Mouse (Mus musculus) cerebellum, postnatal 25 days (tissue): ENCODE data around the gene Urad.
A peak's percentile ranks its signal among the peaks of the same experiment; 100 is the strongest.

ENCODE experiments used
- DNase-seq, 2 experiments: peaks; one replicate each; pipeline ENCODE4 v3.0.0; 2021; ENCODE audit warnings: mixed read lengths in 2 of 2

Urad gene

DNA sequence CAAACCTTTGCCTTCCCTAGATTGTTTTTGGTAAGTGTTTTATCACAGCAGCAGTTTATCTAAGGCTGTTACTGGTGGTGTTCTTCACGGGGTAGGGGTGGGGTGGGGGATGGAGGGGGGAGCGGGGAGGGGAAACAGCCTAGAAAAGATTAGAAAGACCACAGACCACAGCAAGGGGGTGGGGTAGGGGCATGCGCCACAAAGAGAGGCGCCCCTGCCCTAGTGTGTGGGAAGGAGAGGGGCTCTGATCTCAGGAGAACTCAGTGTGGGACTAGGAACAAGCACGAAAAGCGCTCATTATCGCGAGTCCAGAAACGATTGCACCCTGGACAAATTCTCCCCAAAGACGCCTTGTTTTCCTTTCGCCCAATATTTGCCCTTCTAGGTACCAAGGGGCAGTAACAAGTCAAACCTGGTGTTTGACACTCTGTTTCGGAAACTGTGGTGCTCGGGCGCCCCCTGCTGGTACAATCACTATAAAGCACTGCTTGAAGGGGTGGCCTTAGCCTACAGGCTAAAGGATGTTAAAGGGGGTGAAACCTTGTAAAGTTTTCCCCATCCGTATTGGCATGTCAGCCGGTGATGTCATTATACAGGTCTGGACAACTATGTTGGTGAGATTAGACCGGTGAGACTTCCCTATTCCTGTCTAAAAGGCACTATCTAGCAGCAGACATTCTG, 1.1 kb upstream of the Urad start:
- DNase-seq = peak; percentile 66 to 83

DNA sequence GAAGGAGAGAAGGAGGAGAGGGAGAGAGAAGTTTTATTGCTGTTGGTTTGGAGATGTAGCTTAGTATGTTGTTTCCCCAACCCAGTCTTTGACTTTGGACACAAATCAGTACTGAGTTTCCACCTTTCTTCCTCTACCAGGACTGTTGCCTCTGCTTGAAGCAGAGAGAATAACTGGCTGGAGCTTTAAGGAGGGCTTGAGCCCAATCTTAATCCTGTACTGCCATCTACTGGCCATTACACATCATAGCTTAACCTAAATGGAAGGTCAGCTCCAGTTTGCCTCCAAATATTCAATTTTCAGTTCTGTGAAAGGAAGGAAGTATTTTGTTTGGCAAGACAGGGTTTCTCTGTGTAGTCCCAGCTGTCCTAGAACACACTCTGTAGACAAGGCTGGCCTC, 2.6 kb downstream of the Urad start:
- DNase-seq = no peak

DNA sequence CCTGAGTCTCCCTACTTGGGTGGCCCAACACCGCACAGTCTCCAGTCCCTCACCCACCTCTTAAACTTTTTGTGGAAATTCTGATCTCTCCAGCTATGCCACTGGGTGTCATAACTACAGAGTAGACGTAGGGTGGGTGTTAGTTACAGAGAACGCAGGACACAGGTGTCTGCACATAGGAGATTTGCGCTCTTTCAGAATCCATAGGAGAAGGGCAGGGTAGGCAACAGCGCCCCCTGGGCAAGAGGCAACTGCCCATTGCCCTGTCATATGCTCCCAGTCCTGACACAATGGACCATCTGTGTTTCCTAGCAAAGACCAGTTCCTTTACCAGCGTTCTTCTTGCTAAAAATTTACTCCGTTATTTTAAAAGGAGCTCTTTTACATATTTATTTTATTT, 4.2 kb downstream of the Urad start:
- peak in 1 of 2 experiments; percentile 18 for DNase-seq

DNA sequence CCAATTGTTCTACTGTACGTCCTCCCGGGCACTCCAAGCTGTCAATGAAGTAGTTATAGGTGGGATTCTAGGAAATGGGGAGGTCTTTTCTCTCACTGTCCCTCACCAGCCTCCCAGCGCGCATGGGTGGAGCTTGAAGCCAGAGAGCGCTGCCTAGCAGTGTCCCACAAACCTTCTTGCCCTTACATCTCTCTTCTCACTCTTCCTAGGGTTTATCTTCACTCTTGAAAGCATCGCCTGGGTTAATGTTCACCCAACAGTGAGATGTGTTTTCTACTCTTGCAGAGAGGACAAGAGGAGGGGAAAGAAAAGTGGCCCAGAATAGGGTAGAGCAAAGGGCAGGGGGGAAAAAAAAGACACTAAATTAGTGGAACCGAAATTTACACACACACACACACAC, 4.9 kb downstream of the Urad start:
- no peak for DNase-seq

DNA sequence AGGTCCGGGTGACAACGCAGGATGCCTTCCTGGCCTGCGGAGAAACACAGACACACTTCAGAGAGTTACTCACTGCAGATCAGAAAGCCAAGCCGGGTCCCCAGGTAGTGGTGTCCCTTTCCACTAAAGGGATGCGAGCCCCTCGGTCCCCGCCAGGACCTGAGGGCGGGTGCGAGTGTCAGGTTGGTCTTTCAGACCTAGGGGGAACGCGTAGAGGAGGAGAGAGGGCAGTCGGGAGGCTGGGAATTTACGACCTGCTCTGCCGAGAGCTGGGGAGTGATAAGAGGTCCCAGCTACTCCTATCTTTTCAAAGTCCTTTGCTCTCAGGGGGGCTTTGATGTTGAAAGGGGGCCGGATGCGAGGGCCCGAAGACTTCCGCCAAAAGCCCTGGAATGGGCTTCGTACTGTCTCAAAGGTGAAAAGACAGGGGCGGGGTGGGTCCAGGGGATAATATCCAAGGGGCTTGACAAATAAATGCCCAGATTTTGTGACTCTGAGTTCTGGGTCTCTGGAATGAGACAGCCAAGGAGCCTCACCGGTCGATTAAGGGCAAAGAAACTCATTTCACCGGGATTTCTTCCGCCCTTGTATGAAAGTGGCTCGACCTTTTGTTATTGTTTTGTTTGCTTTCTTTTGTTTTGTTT, 6.7 kb downstream of the Urad start:
- no peak for DNase-seq

DNA sequence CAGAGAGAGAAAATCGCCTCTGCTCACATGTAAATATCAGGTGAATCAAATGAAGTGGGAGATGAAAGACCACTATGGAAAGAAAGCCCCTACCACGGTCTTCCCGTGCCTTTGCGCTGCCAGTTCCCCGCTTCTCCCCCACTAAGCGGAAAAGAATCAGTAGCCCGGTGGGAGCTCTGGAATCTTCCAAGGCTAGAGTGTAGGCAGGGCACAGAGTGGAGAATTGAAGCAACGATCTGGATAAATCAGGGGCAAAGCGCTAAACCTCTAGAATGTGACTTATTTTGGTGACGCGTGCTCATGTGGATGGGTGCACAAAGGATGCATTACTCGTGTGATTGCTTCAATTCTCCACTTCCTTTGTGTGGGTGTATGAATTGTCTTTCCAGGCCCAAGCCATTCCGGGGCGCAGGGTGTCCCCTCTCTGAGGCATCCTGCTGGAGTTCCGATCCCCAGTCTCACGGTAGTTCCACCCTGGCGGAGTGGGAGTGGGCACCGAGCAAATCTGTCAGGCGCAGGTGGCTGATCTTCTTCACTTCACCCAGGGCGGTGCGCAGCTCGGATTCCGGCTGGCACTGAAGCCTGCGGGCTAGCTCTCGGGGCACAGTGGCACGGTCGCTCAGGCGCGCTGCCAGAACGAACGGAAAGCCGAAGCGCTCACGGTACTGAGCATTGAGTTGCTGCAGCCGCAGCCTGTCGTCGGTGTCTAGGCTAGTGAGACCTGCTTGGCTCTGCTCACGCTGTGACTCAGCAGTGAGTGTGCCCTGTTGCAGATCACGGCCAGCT, 7.4 kb downstream of the Urad start:
- DNase-seq = peak; percentile 19 to 46

DNA sequence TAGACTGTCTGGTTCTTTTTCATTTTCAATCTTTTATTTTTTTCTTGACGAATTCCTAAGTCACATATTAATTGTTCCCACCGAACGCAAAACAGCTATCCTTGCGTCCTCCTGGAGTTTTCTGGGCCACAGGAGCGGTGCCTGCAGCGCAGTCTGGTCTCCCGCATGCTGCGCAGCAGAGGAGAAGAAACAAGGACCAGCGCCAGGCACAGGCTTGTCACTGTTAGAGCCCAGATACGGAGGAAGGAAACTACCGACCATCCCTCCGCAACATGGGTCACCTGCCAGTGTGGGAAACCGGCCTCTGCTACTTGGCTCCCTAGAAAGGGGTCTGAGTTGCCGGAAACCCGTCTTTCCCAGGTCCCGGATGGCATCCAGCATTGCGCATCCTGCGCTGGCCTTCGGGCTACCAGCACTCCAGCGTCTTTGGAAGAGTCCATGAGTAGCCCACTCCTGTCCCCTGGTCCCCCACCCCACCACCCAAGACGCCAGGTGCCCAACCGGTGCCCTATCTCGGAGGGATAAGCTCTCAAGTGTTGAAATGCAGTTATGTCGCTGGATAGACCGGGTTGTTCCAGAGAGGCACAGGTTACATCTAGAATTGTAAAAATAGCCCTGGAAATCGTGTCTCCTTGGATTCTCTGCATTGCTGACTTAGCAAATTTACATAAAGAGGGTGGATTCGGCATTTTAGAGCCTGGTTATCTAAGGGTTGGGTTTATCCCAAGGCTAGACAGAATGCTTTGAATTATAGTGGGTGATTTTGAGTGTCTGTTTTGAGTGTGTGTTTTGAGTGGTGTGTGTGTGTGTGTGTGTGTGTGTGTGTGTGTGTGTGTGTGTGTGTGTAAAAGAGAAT, 9.2 kb downstream of the Urad start:
- DNase-seq = no peak

DNA sequence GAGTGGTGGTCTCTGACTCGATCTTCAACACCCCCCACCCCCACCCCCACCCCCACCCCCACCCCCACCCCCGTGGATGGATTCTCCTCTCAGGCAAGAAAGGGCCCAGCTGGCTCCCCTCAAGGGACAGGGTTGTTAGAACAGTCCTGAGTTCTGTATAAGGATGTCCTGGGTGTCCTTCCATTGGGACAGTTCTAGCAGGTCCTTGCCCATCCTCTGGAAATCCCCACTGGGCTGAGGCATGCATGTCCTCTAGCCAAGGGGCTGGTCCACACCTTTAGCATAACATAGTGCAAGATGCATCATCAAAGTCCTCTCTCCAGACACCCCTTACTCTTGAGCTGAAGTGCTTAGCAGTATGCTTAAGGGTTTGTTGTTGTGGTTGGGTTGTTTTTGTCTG, 12.5 kb downstream of the Urad start:
- DNase-seq = no peak

DNA sequence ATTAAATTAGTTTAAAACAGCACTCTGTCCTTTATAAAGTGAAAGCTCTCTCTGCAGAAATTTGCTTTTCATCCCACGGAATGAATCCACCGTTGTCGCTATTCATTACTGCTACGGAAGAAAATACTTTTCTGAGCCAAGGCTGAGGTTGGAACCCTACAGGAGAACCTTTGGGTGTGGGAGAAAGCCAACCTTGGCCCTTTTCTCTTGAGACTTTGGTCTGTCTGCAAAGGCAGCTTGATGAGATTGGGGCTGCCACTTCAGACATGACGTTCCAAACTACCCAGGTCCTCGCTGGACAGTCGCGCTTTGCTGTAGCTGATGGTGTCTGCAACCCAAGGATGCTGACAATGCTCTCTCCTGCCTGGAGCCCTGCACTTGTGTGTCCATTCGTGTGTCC, 13.8 kb downstream of the Urad start:
- no peak for DNase-seq

DNA sequence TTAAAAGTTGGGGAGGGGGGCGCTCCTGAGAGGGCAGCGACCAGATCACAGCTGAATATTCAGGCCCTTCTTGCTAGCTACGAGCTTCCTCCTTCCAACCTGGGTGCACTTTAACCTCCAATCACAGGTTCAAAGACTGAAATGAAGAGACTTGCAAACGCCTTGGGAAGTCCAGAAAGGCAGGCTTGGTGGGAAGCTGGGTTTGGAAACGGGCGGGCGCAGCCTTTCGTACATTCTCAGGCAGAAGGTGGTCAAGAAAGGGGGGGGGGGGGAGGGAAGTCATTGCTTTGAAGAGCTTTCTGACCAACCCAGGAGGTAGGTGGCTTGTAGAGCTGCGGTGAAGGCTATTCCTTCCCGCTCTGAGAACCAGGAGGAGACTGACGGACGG, 14.8 kb downstream of the Urad start:
- DNase-seq = no peak

DNA sequence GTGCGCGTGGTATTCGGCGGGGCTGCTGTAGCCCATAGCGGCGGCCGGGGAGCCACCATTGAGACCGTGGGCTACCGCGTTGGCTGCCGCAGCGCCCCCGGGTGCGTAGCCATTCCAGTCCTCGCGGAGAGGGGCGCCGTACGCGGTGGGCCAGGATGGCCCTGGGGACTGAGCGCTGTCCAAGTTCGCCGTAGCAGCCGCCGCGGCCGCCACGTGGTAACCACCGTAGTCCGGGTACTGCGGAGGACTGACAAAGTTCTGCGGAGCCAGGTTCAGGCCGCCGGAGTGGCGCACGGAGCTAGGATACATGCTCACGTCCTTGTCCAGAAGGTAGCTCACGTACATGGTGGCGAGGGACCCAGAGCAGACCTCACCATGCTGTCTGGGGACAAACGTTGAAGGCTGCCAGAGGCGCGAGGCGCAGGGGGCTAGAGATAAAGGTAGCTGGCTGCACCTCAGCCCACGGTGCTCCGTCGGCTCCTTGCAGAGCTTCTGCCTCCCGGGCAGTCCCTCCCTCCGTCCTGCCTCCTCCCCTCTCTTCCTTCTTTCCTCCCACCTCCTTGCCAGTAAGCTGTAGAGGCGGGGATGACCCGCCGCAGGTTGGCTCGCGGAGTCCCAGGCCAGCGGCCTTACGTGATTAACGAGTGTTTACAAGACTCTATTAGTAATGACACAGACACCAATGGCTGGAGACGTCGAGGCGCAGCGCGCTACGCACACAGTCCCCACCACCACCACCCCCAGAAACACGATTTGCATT, 15.4 kb downstream of the Urad start, which contains the start of gene Cdx2:
Gene Cdx2 (minus strand): TSS at position 633 of the 760 bp plus-strand sequence.
- no peak for DNase-seq

DNA sequence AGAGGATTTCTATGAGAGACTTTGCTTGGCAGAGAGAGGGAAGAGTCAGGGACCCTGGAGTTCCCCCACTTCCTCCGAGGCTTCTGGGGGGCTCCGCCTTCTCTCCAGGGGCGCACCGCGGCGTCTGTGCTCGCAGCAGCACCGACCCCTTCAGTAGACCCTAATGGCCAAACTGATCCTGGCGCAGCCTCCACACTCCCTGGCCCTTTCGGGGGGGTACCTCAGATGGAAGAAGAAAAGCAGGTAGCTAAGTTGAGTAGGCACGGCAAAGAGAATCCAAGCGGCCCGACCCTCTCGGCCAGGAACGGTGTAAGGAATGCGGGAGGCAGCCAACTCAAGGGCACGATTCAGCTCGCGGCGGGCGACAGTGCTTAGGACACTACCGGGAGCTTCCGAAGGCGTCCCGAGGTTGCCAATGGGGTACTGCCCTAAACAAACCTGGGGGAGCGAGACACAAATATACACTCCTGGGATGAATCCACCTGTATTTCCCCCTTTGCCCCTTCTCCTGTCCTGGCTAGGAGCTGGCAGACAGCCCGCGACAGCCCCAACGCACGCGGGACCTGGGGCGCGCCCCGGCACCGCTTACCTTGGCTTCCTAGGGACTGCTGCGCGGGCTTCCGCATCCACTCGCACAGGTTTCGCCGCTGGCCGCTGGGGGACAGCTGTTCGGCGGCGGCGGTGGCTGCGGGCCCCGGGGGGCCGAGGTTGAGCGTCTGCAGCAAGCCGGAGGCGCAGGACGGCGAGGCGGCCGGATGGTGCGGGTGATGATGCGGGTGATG, 16.2 kb downstream of the Urad start:
- DNase-seq = no peak

DNA sequence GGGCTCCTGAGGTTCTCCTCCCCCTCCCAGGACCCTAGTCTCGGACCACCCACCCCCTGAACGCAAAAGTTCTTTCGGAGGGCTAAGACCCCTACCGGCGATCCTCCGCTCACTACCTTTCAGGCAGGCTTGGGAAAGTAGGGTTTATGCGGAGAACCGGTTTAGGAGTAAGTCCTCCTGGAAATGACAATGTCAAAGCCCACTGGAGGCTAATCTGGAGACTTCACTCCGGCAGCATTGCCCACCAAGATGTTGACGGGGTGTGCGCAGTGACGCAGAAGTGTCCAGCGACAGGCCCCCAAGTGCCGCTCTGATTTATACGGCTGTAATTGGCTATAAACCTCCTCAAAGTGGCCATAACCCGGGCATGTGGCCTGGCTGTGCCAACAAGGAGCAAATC, 17.1 kb downstream of the Urad start:
- no peak for DNase-seq

DNA sequence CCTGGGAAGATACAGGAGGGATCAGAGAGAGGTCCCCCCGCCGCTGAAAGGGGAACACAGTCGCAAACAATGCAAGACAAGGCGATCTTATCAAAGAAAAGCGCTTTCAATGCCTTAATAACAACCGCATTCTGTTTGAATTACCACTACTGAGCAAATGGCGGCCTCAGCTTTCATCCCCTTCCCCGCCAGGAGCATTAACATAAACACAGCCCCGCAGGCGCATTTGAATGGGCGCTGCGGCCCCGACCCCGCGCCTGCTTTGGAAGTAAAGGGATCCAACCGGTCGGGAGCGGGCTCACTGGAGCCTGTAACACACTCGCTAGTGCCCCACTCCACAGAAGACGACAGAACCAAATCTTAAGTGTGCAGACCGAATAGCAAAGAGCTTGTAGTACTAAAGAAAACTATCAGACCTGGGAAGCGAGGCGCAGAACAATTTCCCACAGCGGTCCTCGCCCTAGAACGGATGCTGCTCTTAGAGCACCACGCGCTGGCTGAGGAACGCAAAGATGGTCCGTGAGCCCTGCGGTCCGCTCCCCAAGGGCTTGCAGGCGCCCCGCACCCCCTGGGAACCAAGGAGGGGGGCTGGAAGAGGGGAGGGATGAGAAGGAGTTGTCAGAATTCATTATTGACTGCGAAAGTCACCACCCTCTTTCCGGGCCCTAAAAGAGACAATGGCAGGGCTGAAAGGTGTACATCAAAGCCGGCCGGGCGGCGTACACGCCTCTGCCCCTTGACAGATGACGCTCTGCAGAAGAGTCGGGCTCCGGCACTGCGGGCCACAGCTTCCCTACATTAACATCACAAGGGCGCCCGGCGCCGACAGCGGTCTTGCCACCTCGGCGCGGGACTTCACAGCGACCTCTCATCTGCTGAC, 17.7 kb downstream of the Urad start:
- no peak for DNase-seq

DNA sequence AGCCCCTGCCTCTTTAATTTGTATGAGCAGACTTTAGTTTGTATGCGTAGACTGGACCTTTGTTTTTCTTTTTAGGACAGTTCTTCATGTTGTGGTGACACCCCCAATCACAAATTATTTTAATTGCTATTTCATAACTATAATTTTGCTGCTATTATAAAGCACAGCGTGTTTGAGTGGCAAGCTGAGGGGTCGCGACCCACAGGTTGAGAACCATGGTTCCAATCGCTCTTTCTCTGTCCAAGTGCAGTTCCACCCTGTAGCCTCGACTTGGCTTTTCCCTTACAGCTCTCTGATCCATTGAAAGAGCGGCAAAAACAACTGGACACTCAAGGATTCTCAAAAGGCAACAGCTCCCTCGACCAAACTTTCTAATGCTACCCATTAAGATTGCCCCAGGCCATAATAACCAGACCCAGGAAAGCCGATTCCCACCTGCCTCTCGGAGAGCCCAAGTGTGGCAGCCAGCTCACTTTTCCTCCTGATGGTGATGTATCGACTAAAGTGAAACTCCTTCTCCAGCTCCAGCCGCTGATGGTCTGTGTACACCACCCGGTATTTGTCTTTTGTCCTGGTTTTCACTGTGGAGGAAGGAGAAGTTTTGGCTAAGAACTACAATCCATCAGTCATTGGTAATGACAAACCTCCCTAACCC, 19.4 kb downstream of the Urad start:
- no peak for DNase-seq

DNA sequence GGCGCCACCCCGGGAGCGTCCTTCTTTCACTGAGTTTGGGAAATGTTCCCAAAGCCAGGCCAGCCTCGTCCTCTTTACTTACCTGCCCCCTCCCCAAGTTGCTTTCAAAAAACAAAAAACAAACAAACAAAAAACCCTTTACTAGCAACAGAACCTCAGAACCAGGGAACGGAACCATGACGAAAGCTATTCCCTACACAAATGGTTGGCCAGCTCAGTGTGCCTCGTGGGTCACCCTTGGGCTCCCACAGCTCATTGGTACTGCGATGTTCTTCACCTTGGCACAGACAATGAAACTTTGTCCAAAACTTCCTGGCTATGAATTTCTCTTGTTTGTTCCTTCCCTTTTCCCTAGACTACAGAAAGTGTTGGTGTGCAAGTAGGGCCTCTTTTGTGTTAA, 20.1 kb downstream of the Urad start:
- DNase-seq = no peak

DNA sequence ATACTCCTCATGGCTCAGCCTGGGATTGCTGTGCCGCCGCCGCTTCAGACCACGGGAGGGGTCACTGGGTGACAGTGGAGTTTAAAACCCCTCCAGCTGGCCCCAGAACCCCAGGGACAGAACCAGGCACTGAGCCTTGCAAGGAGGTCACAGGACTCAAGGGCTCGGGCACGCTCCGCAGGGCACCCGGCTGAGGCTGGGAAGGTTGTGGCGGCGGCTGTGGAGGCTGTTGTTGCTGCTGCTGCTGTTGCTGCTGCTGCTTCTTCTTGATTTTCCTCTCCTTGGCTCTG, 20.5 kb downstream of the Urad start:
- no peak for DNase-seq

DNA sequence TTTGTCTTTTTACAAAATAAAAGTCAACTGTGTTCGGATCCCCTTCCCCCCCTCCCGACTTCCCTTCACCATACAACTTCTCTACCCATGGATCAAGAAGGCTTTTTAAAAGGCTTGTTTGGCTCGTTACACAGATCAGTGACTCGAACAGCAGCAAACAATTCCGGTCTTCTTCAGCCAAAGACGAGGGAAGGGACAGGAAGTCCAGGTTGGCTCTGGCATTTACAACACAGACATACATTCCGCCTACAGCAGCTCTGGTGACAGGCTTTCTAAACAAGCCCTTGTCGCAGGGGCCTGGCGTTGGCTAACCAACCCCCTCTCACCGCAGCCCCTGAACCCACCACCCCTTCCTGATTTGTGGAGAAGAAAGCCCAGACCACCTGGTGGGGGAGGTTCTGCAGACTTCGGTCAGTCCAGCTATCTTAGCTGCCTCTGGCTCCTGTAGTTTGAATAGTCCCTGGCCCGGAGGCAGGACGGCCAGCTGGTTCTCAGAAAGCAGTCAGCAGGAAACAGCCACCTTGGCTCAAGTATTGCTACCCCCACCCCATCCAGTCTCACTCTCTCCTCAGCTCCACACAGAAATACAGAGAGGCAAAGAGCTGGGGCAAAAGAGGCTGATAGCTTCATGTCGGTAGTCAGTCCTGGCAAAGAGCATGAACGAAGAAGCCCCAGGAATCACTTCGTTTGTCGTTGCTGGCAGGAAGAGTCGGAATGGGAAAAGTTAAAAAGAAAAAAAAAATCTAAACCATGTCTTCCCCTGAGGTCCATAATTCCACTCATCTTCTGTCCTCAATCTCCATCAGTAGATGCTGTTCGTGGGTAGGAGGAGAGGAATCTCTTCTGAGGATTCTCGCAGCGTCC, 21.1 kb downstream of the Urad start:
- no peak for DNase-seq

DNA sequence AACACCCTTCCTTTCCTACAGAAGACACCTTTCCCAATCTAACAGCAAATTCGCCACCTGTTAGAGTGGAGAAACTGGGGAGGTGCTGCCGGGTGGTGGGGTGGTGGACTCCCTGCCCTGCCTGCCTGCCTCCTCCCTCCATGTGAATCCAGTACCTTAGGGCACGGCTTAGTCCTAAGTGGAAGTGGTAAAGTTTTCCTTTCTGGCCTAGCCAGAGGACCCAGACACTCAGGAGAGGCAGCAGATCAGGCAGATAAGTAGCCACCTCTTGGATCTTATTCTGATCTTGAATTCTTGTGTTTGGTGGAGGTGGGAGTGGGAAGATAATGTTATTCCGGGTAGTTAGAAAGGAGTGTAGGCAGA, 22.3 kb downstream of the Urad start:
- no peak for DNase-seq
